In genomic region chr11:4849258-4849943, GRCm38 (mm10) we compare ENCODE assay signal across 8 mouse cellular contexts. TPM values are rescaled to one million over a fixed set of nuclear protein-coding genes. Genes with fewer than 3 reads are reported as not detected.
DNase-seq lines count a peak whose midpoint lies in the region; ATAC-seq and TF ChIP-seq lines count a peak whose summit lies in the region.

Gene Nf2 (minus strand): TSS chr11:4849536.

- H3K4me2 ChIP-seq in forebrain, embryonic 15.5 days (replicated peaks), result peak within 1 kb of the TSS; percentile 81

- H3K4me1 ChIP-seq in ES-E14 (ENCODE audit: control insufficient read depth in 2 of 2, insufficient read depth in 2 of 2, low read length in 2 of 2, poor library complexity in 1 of 2), result peaks cover 2 to 4% of the 10 kb centered on the region in 2 experiments; a peak in 1 of 4 replicates
- peaks cover 25% of the 10 kb centered on the region for H3K4me1 ChIP-seq in forebrain, embryonic 15.5 days
- no peaks in the 10 kb centered on the region for H3K4me1 ChIP-seq in lung, adult 2 months (ENCODE audit: control insufficient read depth, insufficient read depth, low read length)

- H3K9me3 ChIP-seq in ES-E14 (ENCODE audit: control insufficient read depth, insufficient read depth, low read depth, low read length), result no peaks in the 10 kb centered on the region
- no peaks in the 10 kb centered on the region for H3K9me3 ChIP-seq in forebrain, embryonic 15.5 days

- intact Hi-C loops in heart, postnatal 25 days (cut with DNase I), result no loop called here

- DNase-seq in ES-E14 (ENCODE audit: low read depth, low spot score), result peak; percentile 98
- DNase-seq in cerebellum, adult 11-12 months, result peak; percentile 98
- peak; percentile 98 for DNase-seq in heart, postnatal 25 days (ENCODE audit: low spot score)
- peak; percentile 98 to 100 for DNase-seq in layer of hippocampus, adult 18-20 months (ENCODE audit: low spot score in 2 of 2)
- peak; percentile 94 for DNase-seq in lung, adult 2 months
- DNase-seq in thymus, adult 18-20 months, result peak; percentile 96 to 98

- H3K4me3 ChIP-seq in ES-E14 (ENCODE audit: insufficient read depth in 1 of 2, low read depth in 1 of 2, low read length in 2 of 2, poor library complexity in 1 of 2, severe bottlenecking in 1 of 2), result peak within 1 kb of the TSS; percentile 86 to 94
- H3K4me3 ChIP-seq in forebrain, embryonic 15.5 days, result peak within 1 kb of the TSS; percentile 99
- peak within 1 kb of the TSS; percentile 77 for H3K4me3 ChIP-seq in lung, adult 2 months (replicated peaks; ENCODE audit: extremely low read depth, low read depth, low read length)

- no peaks in the 10 kb centered on the region for H3K36me3 ChIP-seq in ES-E14 (ENCODE audit: control insufficient read depth, insufficient read depth, low read length, poor library complexity, severe bottlenecking)
- H3K36me3 ChIP-seq in forebrain, embryonic 15.5 days, result no peaks in the 10 kb centered on the region

- peak within 1 kb of the TSS; percentile 87 for H3K9ac ChIP-seq in ES-E14 (ENCODE audit: insufficient read depth, low read depth, low read length, poor library complexity, severe bottlenecking)
- H3K9ac ChIP-seq in forebrain, embryonic 15.5 days (replicated peaks), result peak within 1 kb of the TSS; percentile 96

- TF ChIP-seq POLR2A in lung, adult 2 months (IDR thresholded peaks at IDR 0.05; ENCODE audit: borderline replicate concordance, extremely low read depth, low read depth, low read length), result peak; percentile 77; the same call in 1 of the 2 replicates

- under 1% methylated on average over 56 of the region's 60 CpGs for whole genome bisulfite sequencing in forebrain, embryonic 15.5 days
- WGBS in lung, adult 2 months, result under 1% methylated on average over 60 of the region's 60 CpGs

- no peak for TF ChIP-seq CTCF in lung, adult 2 months (IDR thresholded peaks at IDR 0.05; ENCODE audit: insufficient read depth, low read length)

- ATAC-seq in forebrain, embryonic 15.5 days (replicated peaks), result peak; percentile 100
- peak; percentile 98 for ATAC-seq in neutrophil, adult 5-6 weeks (ENCODE audit: extremely low read depth, insufficient number of reproducible peaks, low FRiP score, poor library complexity, severe bottlenecking)

- H3K27me3 ChIP-seq in forebrain, embryonic 15.5 days, result no peaks in the 10 kb centered on the region

- in situ Hi-C loops in ES-E14 (cut with MboI; ENCODE audit: low sequenced_read_pairs in 2 of 2, unreplicated experiment in 2 of 2), result no loop called here

- H3K27ac ChIP-seq in ES-E14 (ENCODE audit: insufficient read depth, low read depth, low read length, poor library complexity, severe bottlenecking), result peak within 1 kb of the TSS; percentile 72
- peak within 1 kb of the TSS; percentile 80 for H3K27ac ChIP-seq in forebrain, embryonic 15.5 days (replicated peaks)

TF ChIP-seq in ES-E14, 5 proteins besides CTCF, POLR2A, EP300 and RAD21:
- peak; percentile 21; the same call in 1 of the 2 replicates for TF ChIP-seq ZNF384 (IDR thresholded peaks at IDR 0.05; ENCODE audit: low read depth, low read length)
- TF ChIP-seq MAFK (IDR thresholded peaks at IDR 0.05; ENCODE audit: insufficient read depth, low read depth, low read length), result peak; percentile 58; the same call in 1 of the 2 replicates
- TF ChIP-seq ZC3H11A (IDR thresholded peaks at IDR 0.05; ENCODE audit: borderline replicate concordance, low read depth, low read length), result no peak
- TF ChIP-seq HCFC1 (IDR thresholded peaks at IDR 0.05; ENCODE audit: borderline replicate concordance, insufficient read depth, low read length), result no peak; the same call in 1 of the 2 replicates
- peak; percentile 77 for TF ChIP-seq CHD2 (IDR thresholded peaks at IDR 0.05; ENCODE audit: low read depth, low read length)

RNA-seq across cellular contexts. Expression of gene Nf2, which starts in this region (rescaled TPM):
- total RNA-seq in ES-E14 (2012; rRNA removed), result 53.8 and 65.6 TPM in 2 replicates
- 67.2 and 67.3 TPM in 2 replicates for polyA plus RNA-seq in forebrain, embryonic 15.5 days (2015; fragmentation: Nextera tagmentation; extraction: Ambion mirVana)
- total RNA-seq in heart, postnatal 25 days (2021), result 10 to 100 TPM; 81.5 to 83.6 TPM
- 10 to 100 TPM; 88.6 to 99.8 TPM for total RNA-seq in layer of hippocampus, adult 18-20 months (2021)
- 42.5 and 50.9 TPM in 2 replicates for polyA plus RNA-seq in lung, adult 2 months (2012; rRNA removed)
- 44.2 and 44.3 TPM in 2 replicates for total RNA-seq in neutrophil, adult 5-6 weeks (2017)

Comparison
In these comparisons a context has a peak if more than half of its experiments do, and no peak if none do; other contexts are left out.
1. Peak in every context shown above with its lines: DNase-seq, ATAC-seq, H3K4me3 ChIP-seq and H3K27ac ChIP-seq.